Mouse (Mus musculus): ENCODE measurements around the gene Spty2d1. TPM values are rescaled to one million over a fixed set of nuclear protein-coding genes. Genes with fewer than 3 reads are reported as not detected.
A peak's percentile ranks its signal among the peaks of the same experiment; 100 is the strongest.

Gene Spty2d1
- polyA plus RNA-seq, 1 experiment from 2014 or later: 8.0 TPM

GRCm38 (mm10) chr7:47016602-47017001 is 8.4 kb upstream of the Spty2d1 start:
- no peak for TF ChIP-seq CTCF (IDR thresholded peaks at IDR 0.05; ENCODE audit: low read depth)
- Histone ChIP-seq H3K27me3 (replicated peaks; ENCODE audit: control insufficient read depth, insufficient read depth, low read length) (no peaks in the 10 kb centered on the region), H3K4me1 (replicated peaks; ENCODE audit: control insufficient read depth, insufficient read depth, low read length) (peaks cover 6% of the 10 kb centered on the region), H3K4me3 (ENCODE audit: low read depth, low read length) (no peak overlapping the region), H3K9ac (ENCODE audit: low read depth, low read length) (no peak overlapping the region), H3K27ac (ENCODE audit: low read depth, low read length) (no peak overlapping the region), H3K9me3 (ENCODE audit: control insufficient read depth) (no peaks in the 10 kb centered on the region), H3K36me3 (ENCODE audit: control insufficient read depth, insufficient read depth) (no peaks in the 10 kb centered on the region), H3K4me2 (replicated peaks; ENCODE audit: low read depth) (no peak overlapping the region)
- 77% methylated on average over 3 of the region's 3 CpGs for WGBS
- ATAC-seq: no peak

- Histone ChIP-seq H3K27me3 (replicated peaks; ENCODE audit: control insufficient read depth, insufficient read depth, low read length) (no peaks in the 10 kb centered on the region), H3K4me1 (replicated peaks; ENCODE audit: control insufficient read depth, insufficient read depth, low read length) (peaks cover 6% of the 10 kb centered on the region), H3K4me2 (replicated peaks; ENCODE audit: low read depth) (peak overlapping the region; percentile 47), H3K4me3 (ENCODE audit: low read depth, low read length) (no peak overlapping the region), H3K9me3 (ENCODE audit: control insufficient read depth) (no peaks in the 10 kb centered on the region), H3K9ac (ENCODE audit: low read depth, low read length) (no peak overlapping the region), H3K36me3 (ENCODE audit: control insufficient read depth, insufficient read depth) (no peaks in the 10 kb centered on the region), H3K27ac (ENCODE audit: low read depth, low read length) (peak overlapping the region; percentile 46)
- ATAC-seq: peak; percentile 97
- 7% methylated on average over 6 of the region's 6 CpGs for WGBS
- TF ChIP-seq CTCF (IDR thresholded peaks at IDR 0.05; ENCODE audit: low read depth): peak; percentile 84
Observed at GRCm38 (mm10) chr7:47015390-47016065, 7.3 kb upstream of the Spty2d1 start.

DNA sequence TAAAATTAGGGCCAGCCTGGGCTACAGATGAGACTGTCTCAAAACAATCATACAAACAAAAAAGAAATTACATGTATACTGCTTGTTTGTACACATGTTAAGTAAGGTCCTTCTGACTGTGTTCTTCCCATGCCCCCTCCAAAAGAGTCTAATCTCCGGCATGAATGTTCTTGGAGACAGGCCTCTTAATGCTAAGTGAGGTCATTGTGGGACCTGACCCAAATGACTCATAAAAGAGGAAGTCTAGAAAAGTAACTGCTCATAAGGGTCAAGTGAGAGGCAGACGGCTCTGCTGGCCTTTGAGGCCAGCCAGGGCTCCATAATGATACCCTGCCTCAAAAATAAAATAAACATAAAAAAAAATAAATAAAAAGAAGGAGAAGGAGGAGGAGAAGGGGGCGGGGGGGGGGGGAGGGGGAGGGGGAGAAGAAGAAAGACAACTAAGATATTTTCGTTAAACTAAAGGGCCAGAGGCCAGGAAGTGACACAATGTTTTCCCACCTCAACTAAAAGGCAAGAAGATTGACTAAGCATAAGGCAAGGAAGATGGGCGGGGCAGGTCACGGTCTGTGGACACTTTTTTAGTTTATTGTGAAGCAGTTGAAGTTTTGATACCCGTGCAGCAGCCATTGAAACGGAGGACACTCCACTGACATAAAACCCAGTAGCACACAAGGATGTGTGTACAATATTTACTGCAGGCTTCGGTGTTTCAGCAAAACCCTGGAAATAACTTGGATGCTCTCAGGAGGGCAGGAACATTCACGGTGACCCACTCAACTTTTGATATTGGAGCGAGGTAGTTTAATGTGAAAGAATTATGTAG is 6.6 kb upstream of the Spty2d1 start:
- H3K27ac ChIP-seq (ENCODE audit: low read depth, low read length): peak overlapping the region; percentile 46
- TF ChIP-seq CTCF (IDR thresholded peaks at IDR 0.05; ENCODE audit: low read depth): no peak
- H3K4me2 ChIP-seq (replicated peaks; ENCODE audit: low read depth): no peak overlapping the region
- no peak for ATAC-seq
- H3K9ac ChIP-seq (ENCODE audit: low read depth, low read length): no peak overlapping the region
- no peaks in the 10 kb centered on the region for H3K36me3 ChIP-seq (ENCODE audit: control insufficient read depth, insufficient read depth)
- H3K4me3 ChIP-seq (ENCODE audit: low read depth, low read length): no peak overlapping the region
- H3K4me1 ChIP-seq (replicated peaks; ENCODE audit: control insufficient read depth, insufficient read depth, low read length): peaks cover 6% of the 10 kb centered on the region
- WGBS: 48% methylated on average over 10 of the region's 11 CpGs
- no peaks in the 10 kb centered on the region for H3K27me3 ChIP-seq (replicated peaks; ENCODE audit: control insufficient read depth, insufficient read depth, low read length)
- H3K9me3 ChIP-seq (ENCODE audit: control insufficient read depth): no peaks in the 10 kb centered on the region

- peaks cover 6% of the 10 kb centered on the region for H3K4me1 ChIP-seq (replicated peaks; ENCODE audit: control insufficient read depth, insufficient read depth, low read length)
- ATAC-seq: no peak
- H3K9ac ChIP-seq (ENCODE audit: low read depth, low read length): no peak overlapping the region
- H3K27me3 ChIP-seq (replicated peaks; ENCODE audit: control insufficient read depth, insufficient read depth, low read length): no peaks in the 10 kb centered on the region
- no peaks in the 10 kb centered on the region for H3K36me3 ChIP-seq (ENCODE audit: control insufficient read depth, insufficient read depth)
- no peak overlapping the region for H3K4me3 ChIP-seq (ENCODE audit: low read depth, low read length)
- no peak overlapping the region for H3K4me2 ChIP-seq (replicated peaks; ENCODE audit: low read depth)
- no peak for TF ChIP-seq CTCF (IDR thresholded peaks at IDR 0.05; ENCODE audit: low read depth)
- 34% methylated on average over 9 of the region's 9 CpGs for WGBS
- H3K9me3 ChIP-seq (ENCODE audit: control insufficient read depth): no peaks in the 10 kb centered on the region
- no peak overlapping the region for H3K27ac ChIP-seq (ENCODE audit: low read depth, low read length)
Observed at GRCm38 (mm10) chr7:47013131-47013767, 5.0 kb upstream of the Spty2d1 start.

- peak; percentile 69 for ATAC-seq
- under 1% methylated on average over 25 of the region's 25 CpGs for WGBS
- no peaks in the 10 kb centered on the region for H3K4me1 ChIP-seq (replicated peaks; ENCODE audit: control insufficient read depth, insufficient read depth, low read length)
- peak overlapping the region; percentile 72 for H3K9ac ChIP-seq (ENCODE audit: low read depth, low read length)
- peak; percentile 75 for TF ChIP-seq CTCF (IDR thresholded peaks at IDR 0.05; ENCODE audit: low read depth)
- peak overlapping the region; percentile 74 for H3K4me2 ChIP-seq (replicated peaks; ENCODE audit: low read depth)
- H3K27me3 ChIP-seq (replicated peaks; ENCODE audit: control insufficient read depth, insufficient read depth, low read length): no peaks in the 10 kb centered on the region
- H3K9me3 ChIP-seq (ENCODE audit: control insufficient read depth): no peaks in the 10 kb centered on the region
- peak overlapping the region; percentile 98 for H3K27ac ChIP-seq (ENCODE audit: low read depth, low read length)
- H3K36me3 ChIP-seq (ENCODE audit: control insufficient read depth, insufficient read depth): no peaks in the 10 kb centered on the region
- H3K4me3 ChIP-seq (ENCODE audit: low read depth, low read length): peak overlapping the region; percentile 82
Observed at GRCm38 (mm10) chr7:47007818-47008167, 418 bp downstream of the Spty2d1 start.

- ATAC-seq: no peak
- no peak for TF ChIP-seq CTCF (IDR thresholded peaks at IDR 0.05; ENCODE audit: low read depth)
- 9% methylated on average over 21 of the region's 21 CpGs for WGBS
Observed at GRCm38 (mm10) chr7:47007109-47007780, 966 bp downstream of the Spty2d1 start.

More at GRCm38 (mm10) chr7:47007109-47007780, 966 bp downstream of the Spty2d1 start:
- Histone ChIP-seq H3K27me3 (replicated peaks; ENCODE audit: control insufficient read depth, insufficient read depth, low read length) (no peaks in the 10 kb centered on the region), H3K27ac (ENCODE audit: low read depth, low read length) (peak overlapping the region; percentile 98), H3K4me3 (ENCODE audit: low read depth, low read length) (peak overlapping the region; percentile 82), H3K36me3 (ENCODE audit: control insufficient read depth, insufficient read depth) (no peaks in the 10 kb centered on the region), H3K9me3 (ENCODE audit: control insufficient read depth) (no peaks in the 10 kb centered on the region), H3K9ac (ENCODE audit: low read depth, low read length) (peak overlapping the region; percentile 72), H3K4me1 (replicated peaks; ENCODE audit: control insufficient read depth, insufficient read depth, low read length) (no peaks in the 10 kb centered on the region), H3K4me2 (replicated peaks; ENCODE audit: low read depth) (peak overlapping the region; percentile 74)
